Mouse (Mus musculus) cortical plate, adult 2 months (tissue): ENCODE measurements at regions not wholly inside any gene's neighbourhood (a gene's known extent, or its start where the extent isn't known, plus 50 kb on each side); places are given as distances from the start of the nearest gene placed in this dataset.
A peak's percentile ranks its signal among the peaks of the same experiment; 100 is the strongest.

ENCODE experiments used
- H3K27ac ChIP-seq: fragments of 200-500 bp; 2 replicates; pipeline ENCODE4 v1.5.1; 2012; ENCODE audit warnings: low read length, control low read depth, inconsistent platforms; ENCODE audit not compliant: insufficient read depth
- H3K4me1 ChIP-seq: fragments of 200-500 bp; 2 replicates; pipeline ENCODE4 v1.6.1; 2011; ENCODE audit warnings: low read length; ENCODE audit not compliant: control insufficient read depth, insufficient read depth
- H3K4me3 ChIP-seq: fragments of 200-500 bp; 2 replicates; pipeline ENCODE4 v1.5.1; 2011; ENCODE audit warnings: mild to moderate bottlenecking, low read length, control low read depth; ENCODE audit not compliant: insufficient read depth
- CTCF ChIP-seq: fragments of 200-500 bp; IDR thresholded peaks from 2 replicates; pipeline ENCODE4 v1.5.1; 2011; ENCODE audit warnings: mild to moderate bottlenecking, control low read depth, low read length; ENCODE audit not compliant: insufficient read depth; ENCODE audit errors: extremely low read depth
- POLR2A ChIP-seq: fragments of 200-500 bp; IDR thresholded peaks from 2 replicates; pipeline ENCODE4 v1.6.1; 2011; ENCODE audit warnings: mild to moderate bottlenecking, low read length, control low read depth; ENCODE audit not compliant: insufficient read depth; ENCODE audit errors: extremely low read depth

- H3K4me3 ChIP-seq: no peak overlapping the region
- H3K27ac ChIP-seq: no peak overlapping the region
- H3K4me1 ChIP-seq: no peaks in the 10 kb centered on the region
- TF ChIP-seq CTCF: no peak
- TF ChIP-seq POLR2A: no peak
Measured at GRCm38 (mm10) chr15:38351701-38352100, 926.3 kb downstream of the 4930447A16Rik start.

DNA sequence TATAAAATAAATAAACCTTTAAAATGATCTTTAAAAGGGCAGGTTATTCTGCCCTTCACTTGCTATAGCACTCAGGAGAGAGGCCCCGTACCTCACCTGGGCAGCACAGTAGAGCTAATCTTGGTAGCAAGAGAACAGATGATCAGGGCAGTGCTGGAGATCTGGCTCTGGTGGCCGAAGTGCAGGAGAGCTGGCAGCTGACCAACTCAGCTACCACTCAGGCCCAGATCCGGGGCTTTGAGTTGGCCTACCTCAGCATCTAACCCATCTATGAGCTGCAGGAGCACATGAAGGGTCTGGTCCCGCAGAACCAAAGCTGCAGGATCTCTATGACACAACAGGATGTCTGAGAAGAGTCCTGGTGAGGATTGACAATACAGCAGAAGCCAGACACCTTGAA is 928.0 kb downstream of the 4930447A16Rik start:
- Histone ChIP-seq H3K27ac (no peak overlapping the region), H3K4me3 (no peak overlapping the region), H3K4me1 (no peaks in the 10 kb centered on the region)
- no peak for TF ChIP-seq CTCF
- TF ChIP-seq POLR2A: no peak

DNA sequence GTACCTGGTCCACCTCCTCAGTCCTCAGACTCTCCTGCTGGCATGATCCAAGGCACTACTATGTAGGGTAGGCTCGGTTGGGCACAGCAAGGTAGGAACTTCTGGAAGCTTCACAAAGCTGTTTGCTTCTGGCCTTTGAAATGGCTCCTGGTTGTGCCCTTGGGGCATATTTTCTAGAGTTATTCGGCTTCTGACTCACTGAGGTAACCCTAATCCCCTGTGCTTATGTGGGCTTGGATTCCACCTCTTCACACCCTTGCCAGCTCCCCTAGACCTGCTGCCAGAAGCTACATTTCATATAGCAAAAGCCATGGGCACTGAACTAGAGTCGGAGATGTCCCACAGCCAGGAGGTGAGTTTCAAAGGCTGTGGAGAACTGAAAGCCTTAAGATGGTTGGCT is 933.7 kb downstream of the 4930447A16Rik start:
- Histone ChIP-seq H3K27ac (no peak overlapping the region), H3K4me3 (no peak overlapping the region), H3K4me1 (no peaks in the 10 kb centered on the region)
- TF ChIP-seq POLR2A: no peak
- no peak for TF ChIP-seq CTCF

GRCm38 (mm10) chr15:38363522-38363921 is 938.2 kb downstream of the 4930447A16Rik start:
- Histone ChIP-seq H3K4me3 (no peak overlapping the region), H3K27ac (no peak overlapping the region), H3K4me1 (no peaks in the 10 kb centered on the region)
- no peak for TF ChIP-seq POLR2A
- no peak for TF ChIP-seq CTCF

DNA sequence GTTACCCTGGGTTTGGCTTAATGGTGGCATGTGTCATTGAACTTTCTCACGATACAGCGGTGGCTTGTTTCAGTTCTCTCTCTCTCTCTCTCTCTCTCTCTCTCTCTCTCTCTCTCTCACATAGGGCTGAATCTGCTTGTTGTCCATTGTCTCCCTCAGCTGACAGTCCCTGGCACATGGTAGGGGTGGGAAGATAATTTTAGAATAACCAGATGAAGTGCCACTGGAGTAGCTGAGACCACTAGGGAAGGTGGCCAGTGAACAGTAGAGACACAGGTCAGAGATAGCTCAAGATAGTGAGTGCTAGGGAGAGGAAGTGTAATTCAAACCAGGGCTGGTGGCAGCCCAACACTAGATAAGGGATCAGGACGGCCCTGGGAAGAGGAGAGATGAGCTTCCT is 938.7 kb downstream of the 4930447A16Rik start:
- no peak overlapping the region for H3K27ac ChIP-seq
- H3K4me3 ChIP-seq: no peak overlapping the region
- TF ChIP-seq CTCF (no peak), POLR2A (no peak)
- no peaks in the 10 kb centered on the region for H3K4me1 ChIP-seq

DNA sequence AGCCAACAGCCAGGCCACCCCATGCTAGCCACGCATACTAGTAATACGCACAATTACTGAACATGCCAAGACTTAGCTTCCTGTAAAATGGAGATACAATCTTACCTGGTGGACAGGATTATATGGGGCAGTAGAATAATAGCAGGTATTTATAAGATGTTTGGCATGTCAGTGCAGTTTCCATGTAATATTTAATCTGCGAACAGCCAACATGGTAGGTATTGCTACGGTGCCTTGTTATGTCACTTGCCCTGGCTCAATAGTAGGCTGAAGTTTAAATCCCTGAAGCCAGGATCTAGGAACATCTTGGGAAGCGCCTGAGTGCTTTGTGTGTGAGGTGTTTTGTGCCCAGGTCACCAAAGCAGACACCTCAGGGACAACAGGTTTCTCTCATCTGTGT is 942.3 kb downstream of the 4930447A16Rik start:
- no peak overlapping the region for H3K4me3 ChIP-seq
- no peak overlapping the region for H3K27ac ChIP-seq
- no peaks in the 10 kb centered on the region for H3K4me1 ChIP-seq
- TF ChIP-seq POLR2A: no peak
- TF ChIP-seq CTCF: no peak

GRCm38 (mm10) chr15:38368291-38368690 is 942.9 kb downstream of the 4930447A16Rik start:
- no peaks in the 10 kb centered on the region for H3K4me1 ChIP-seq
- H3K27ac ChIP-seq: no peak overlapping the region
- no peak for TF ChIP-seq CTCF
- TF ChIP-seq POLR2A: no peak
- no peak overlapping the region for H3K4me3 ChIP-seq

DNA sequence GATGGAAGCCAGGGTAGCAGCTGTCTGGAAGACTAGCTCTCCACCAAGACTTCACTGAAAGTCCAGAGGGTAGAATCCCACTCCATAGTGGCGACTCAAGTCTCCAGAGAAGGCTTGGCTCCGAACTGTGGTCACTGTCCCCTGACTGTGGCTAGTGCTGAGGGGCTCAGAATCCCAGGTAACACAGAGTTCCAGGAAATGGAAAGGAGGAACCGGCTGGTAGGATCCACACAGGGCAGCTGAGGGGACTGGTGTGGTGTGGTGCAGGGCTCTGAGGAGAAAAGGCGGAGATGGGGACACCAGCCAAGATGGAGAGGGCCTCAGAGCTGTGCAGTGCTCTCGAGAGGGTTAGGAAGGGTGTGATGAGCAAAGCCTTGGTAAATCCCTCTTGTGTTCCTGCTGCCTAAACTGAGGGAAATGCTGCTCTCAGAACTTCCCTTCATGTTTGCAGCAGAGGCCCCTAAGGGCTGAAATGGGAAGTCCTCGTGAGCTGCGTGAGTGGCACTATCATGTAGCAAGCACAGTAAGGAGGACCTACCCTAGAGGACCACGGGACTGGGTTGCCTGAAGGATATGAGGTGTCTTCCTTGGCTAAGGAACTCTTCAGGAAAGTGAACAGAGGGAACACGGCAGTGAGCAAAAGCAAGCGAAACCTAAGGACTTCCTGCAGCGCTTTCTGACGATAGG is 946.2 kb downstream of the 4930447A16Rik start:
- Histone ChIP-seq H3K27ac (no peak overlapping the region), H3K4me3 (no peak overlapping the region), H3K4me1 (peaks cover 4% of the 10 kb centered on the region)
- no peak for TF ChIP-seq CTCF
- TF ChIP-seq POLR2A: no peak

DNA sequence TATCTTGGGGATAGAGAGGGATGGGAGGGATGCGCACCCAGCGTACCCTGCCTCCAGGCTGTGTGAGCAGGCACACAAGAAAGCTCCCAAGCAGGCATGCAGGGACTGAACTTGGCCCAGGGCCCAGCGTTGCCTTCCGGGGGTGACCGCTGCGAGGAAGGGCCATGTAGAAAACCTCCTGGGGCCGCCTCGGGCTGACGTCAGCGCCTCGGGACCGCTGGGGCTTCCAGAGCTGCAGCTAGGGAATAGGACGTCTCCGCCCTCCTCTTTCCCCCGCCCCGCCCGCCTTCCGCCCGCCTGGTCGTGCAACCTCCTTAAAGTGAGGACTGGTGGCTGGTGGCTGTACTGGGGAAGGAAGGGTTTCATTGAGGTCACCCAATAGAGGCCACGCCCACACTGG is 948.4 kb downstream of the 4930447A16Rik start:
- no peak for TF ChIP-seq POLR2A
- Histone ChIP-seq H3K4me3 (peak overlapping the region; percentile 26), H3K4me1 (peaks cover 4% of the 10 kb centered on the region), H3K27ac (0 out of 2 replicates have a peak overlapping the region, but pooled peaks have one; percentile 38)

GRCm38 (mm10) chr15:38374786-38375185 is 949.4 kb downstream of the 4930447A16Rik start:
- no peak for TF ChIP-seq CTCF
- no peak for TF ChIP-seq POLR2A
- Histone ChIP-seq H3K4me3 (no peak overlapping the region), H3K27ac (no peak overlapping the region), H3K4me1 (peaks cover 4% of the 10 kb centered on the region)

DNA sequence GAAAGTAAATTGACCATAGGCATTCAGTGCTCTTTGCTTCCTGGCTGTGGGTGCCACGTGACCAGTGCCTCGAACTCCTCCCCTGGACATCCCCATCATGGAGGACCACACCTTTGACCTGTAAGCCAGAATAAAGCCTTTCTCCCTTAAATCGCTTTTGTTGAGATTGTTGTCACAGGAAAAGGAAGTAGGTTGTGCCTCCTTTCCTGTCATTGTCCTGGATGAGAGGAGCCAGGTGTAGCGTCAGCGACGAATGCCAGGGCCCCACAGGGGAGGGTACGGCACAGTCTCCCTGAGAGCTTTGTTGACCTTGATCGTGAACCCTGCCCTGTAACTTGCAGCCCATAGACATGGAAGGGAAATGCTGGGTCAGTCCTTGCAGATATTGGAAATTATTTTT is 952.8 kb downstream of the 4930447A16Rik start:
- Histone ChIP-seq H3K4me3 (no peak overlapping the region), H3K4me1 (peaks cover 6% of the 10 kb centered on the region), H3K27ac (no peak overlapping the region)
- no peak for TF ChIP-seq POLR2A
- no peak for TF ChIP-seq CTCF
